8 mouse cellular contexts compared by ENCODE assay signal in genomic region chr8:46152064-46153031, GRCm38 (mm10). TPM values are rescaled to one million over a fixed set of nuclear protein-coding genes. Genes with fewer than 3 reads are reported as not detected.
DNase-seq lines count a peak whose midpoint lies in the region; ATAC-seq and TF ChIP-seq lines count a peak whose summit lies in the region.

TSS of gene Snx25 (minus strand) at chr8:46152159.

- peaks cover 20% of the 10 kb centered on the region for H3K27me3 ChIP-seq in embryonic facial prominence, embryonic 13.5 days
- no peaks in the 10 kb centered on the region for H3K27me3 ChIP-seq in liver, adult 2 months (ENCODE audit: control insufficient read depth, insufficient read depth, low read length)
- H3K27me3 ChIP-seq in myocyte (ENCODE audit: control insufficient read depth, insufficient read depth, insufficient read length) = no peaks in the 10 kb centered on the region

- no peaks in the 10 kb centered on the region for H3K36me3 ChIP-seq in embryonic facial prominence, embryonic 13.5 days
- no peaks in the 10 kb centered on the region for H3K36me3 ChIP-seq in liver, adult 2 months (ENCODE audit: control insufficient read depth, insufficient read depth, low read length)
- H3K36me3 ChIP-seq in myocyte (ENCODE audit: control insufficient read depth, insufficient read depth) = no peaks in the 10 kb centered on the region

- peaks cover 13% of the 10 kb centered on the region for H3K4me1 ChIP-seq in embryonic facial prominence, embryonic 13.5 days
- H3K4me1 ChIP-seq in liver, adult 2 months (ENCODE audit: control insufficient read depth, insufficient read depth, low read length) = peaks cover 4% of the 10 kb centered on the region; the same call in 1 of the 2 replicates

- ATAC-seq in embryonic facial prominence, embryonic 13.5 days (ENCODE audit: insufficient number of reproducible peaks, insufficient read depth, low FRiP score, low TSS enrichment, low read depth) = peak; percentile 87

- TF ChIP-seq CTCF in liver, adult 2 months (IDR thresholded peaks at IDR 0.05; ENCODE audit: low read depth, low read length) = no peak

- peak; percentile 79 for DNase-seq in 416B (ENCODE audit: low read depth)
- peak; percentile 68 to 71 for DNase-seq in adrenal gland, postnatal 4 days (ENCODE audit: low spot score in 2 of 2)
- peak; percentile 80 for DNase-seq in heart, adult 8-10 months (ENCODE audit: low spot score)
- peak; percentile 90 for DNase-seq in kidney, adult 9 months
- DNase-seq in liver, adult 2 months (ENCODE audit: extremely low read depth, low read depth, low spot score) = peak; percentile 74
- peak; percentile 88 to 94 for DNase-seq in spleen, postnatal 4 days (ENCODE audit: low spot score in 2 of 2)

- H3K9ac ChIP-seq in embryonic facial prominence, embryonic 13.5 days = peak within 1 kb of the TSS; percentile 88
- peak within 1 kb of the TSS; percentile 92 for H3K9ac ChIP-seq in liver, adult 2 months (ENCODE audit: low read depth, low read length)

- peak within 1 kb of the TSS; percentile 91 for H3K4me2 ChIP-seq in embryonic facial prominence, embryonic 13.5 days
- H3K4me2 ChIP-seq in myocyte (ENCODE audit: low read depth) = peak within 1 kb of the TSS; percentile 92

- TF ChIP-seq POLR2A in liver, adult 2 months (IDR thresholded peaks at IDR 0.05; ENCODE audit: extremely low read depth, insufficient read depth, low read length) = peak; percentile 26; the same call in 1 of the 2 replicates
- peak; percentile 42 for TF ChIP-seq POLR2A in myocyte (IDR thresholded peaks at IDR 0.05; ENCODE audit: insufficient read length, low read depth)

- no peak within 1 kb of the TSS for H3K27ac ChIP-seq in embryonic facial prominence, embryonic 13.5 days
- H3K27ac ChIP-seq in liver, adult 2 months (replicated peaks; ENCODE audit: insufficient read depth, low read depth, low read length) = peak within 1 kb of the TSS; percentile 69

- H3K9me3 ChIP-seq in embryonic facial prominence, embryonic 13.5 days = no peaks in the 10 kb centered on the region

- WGBS in embryonic facial prominence, embryonic 13.5 days = 4% methylated on average over 63 of the region's 103 CpGs
- WGBS in liver, adult 2 months = 5% methylated on average over 71 of the region's 103 CpGs

- H3K79me2 ChIP-seq in liver, adult 2 months (ENCODE audit: control insufficient read depth, insufficient read depth, low read length) = peaks cover 15% of the 10 kb centered on the region
- H3K79me2 ChIP-seq in myocyte (ENCODE audit: control insufficient read depth, insufficient read depth) = peaks cover 21% of the 10 kb centered on the region

- peak within 1 kb of the TSS; percentile 98 for H3ac ChIP-seq in myocyte (ENCODE audit: control insufficient read depth, insufficient read length)

- peak within 1 kb of the TSS; percentile 82 for H3K4me3 ChIP-seq in embryonic facial prominence, embryonic 13.5 days
- peak within 1 kb of the TSS; percentile 84 for H3K4me3 ChIP-seq in liver, adult 2 months (ENCODE audit: insufficient read depth, low read depth, low read length)
- H3K4me3 ChIP-seq in myocyte = peak within 1 kb of the TSS; percentile 31

TF ChIP-seq in myocyte, 11 proteins besides CTCF, POLR2A, EP300 and RAD21:
- no peak for TF ChIP-seq E2F4 (IDR thresholded peaks at IDR 0.05; ENCODE audit: insufficient read depth)
- no peak for TF ChIP-seq MAX (IDR thresholded peaks at IDR 0.05; ENCODE audit: low read depth)
- TF ChIP-seq SRF (IDR thresholded peaks at IDR 0.05; ENCODE audit: control insufficient read depth, insufficient read length, low read depth) = no peak
- no peak for TF ChIP-seq POLR2AphosphoS2 (IDR thresholded peaks at IDR 0.05; ENCODE audit: insufficient read length, low read depth)
- no peak for TF ChIP-seq TCF3 (IDR thresholded peaks at IDR 0.05; ENCODE audit: insufficient read length, low read depth)
- TF ChIP-seq CEBPB (IDR thresholded peaks at IDR 0.05; ENCODE audit: insufficient read depth, poor library complexity, severe bottlenecking) = no peak
- no peak for TF ChIP-seq REST (IDR thresholded peaks at IDR 0.05; ENCODE audit: insufficient read depth, insufficient read length)
- TF ChIP-seq MYOG (IDR thresholded peaks at IDR 0.05; ENCODE audit: control insufficient read depth in 1 of 3, insufficient read depth in 1 of 3, insufficient read length in 2 of 3, low read depth in 2 of 3) = no peak
- TF ChIP-seq TCF12 (IDR thresholded peaks at IDR 0.05; ENCODE audit: insufficient read depth, poor library complexity, severe bottlenecking) = no peak
- no peak for TF ChIP-seq USF1 (IDR thresholded peaks at IDR 0.05; ENCODE audit: low read depth)
- no peak for TF ChIP-seq MYOD1 (IDR thresholded peaks at IDR 0.05; ENCODE audit: control insufficient read depth in 1 of 3, insufficient read length in 2 of 3, low read depth in 2 of 3)

RNA-seq across cellular contexts. Expression of gene Snx25, which starts in this region (rescaled TPM):
- total RNA-seq in adrenal gland, postnatal 4 days (2021) = 10 to 100 TPM; 19.2 to 20.6 TPM
- 7.8 and 8.3 TPM in 2 replicates for polyA plus RNA-seq in embryonic facial prominence, embryonic 13.5 days (2015; fragmentation: Nextera tagmentation; extraction: Ambion mirVana)
- 10 to 100 TPM in 1 of 4 experiments, 1 to 10 TPM in 3; 7.8 to 10.4 (median 8.7) TPM for total RNA-seq in heart, adult 8-10 months (2022)
- total RNA-seq in liver, adult 2 months (2014; rRNA removed) = 10.7 and 11.7 TPM in 2 replicates
- 2.6 and 3.0 TPM in 2 replicates for polyA plus RNA-seq in liver, adult 2 months (2012; rRNA removed)
- polyA plus RNA-seq in myocyte (2012; fragmentation: generic; extraction: Trizol) = 4.4 TPM

Comparison
In these comparisons a context has a peak if more than half of its experiments do, and no peak if none do; other contexts are left out.
1. H3K4me3 ChIP-seq: peak in every context shown above with its lines; median percentile 84 in liver, adult 2 months; 82 in embryonic facial prominence, embryonic 13.5 days; 31 in myocyte.